Mouse (Mus musculus) left cerebral cortex, adult 9 months (tissue): ENCODE data around the gene 1700029J07Rik.
A peak's percentile ranks its signal among the peaks of the same experiment; 100 is the strongest.

Experiments used
- DNase-seq, 2 experiments: peaks; one replicate each; pipeline ENCODE4 v3.0.0; 2022; ENCODE audit warnings: low spot score in 2 of 2

1700029J07Rik gene

GRCm38 (mm10) chr8:45950622-45951021 is 24.4 kb downstream of the 1700029J07Rik start:
- no peak for DNase-seq

DNA sequence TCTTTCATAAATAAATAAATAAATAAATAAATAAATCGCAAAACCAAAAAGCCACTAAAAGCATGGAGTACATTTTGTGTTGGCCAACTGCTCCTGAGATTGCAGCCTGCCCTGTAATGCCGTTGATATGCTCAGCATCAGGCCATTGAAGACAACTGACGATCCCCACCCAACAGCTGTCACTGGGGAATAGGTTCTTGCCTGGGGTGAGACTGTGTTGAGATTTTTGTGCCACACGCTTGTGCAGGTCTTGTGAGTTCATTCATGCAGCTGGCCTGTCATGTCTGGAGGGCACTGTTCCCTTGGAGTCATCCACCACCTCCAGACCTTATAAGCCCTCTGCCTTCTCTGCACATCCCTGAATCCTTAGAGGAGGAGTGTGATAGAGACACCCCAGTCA is 28.8 kb downstream of the 1700029J07Rik start:
- DNase-seq: no peak

GRCm38 (mm10) chr8:45936986-45937385 is 38.1 kb downstream of the 1700029J07Rik start:
- no peak for DNase-seq

GRCm38 (mm10) chr8:45934582-45935014 is 40.5 kb downstream of the 1700029J07Rik start, which contains the start of gene Ccdc110:
Gene Ccdc110, plus strand, starts transcription at chr8:45934619.
- peak; percentile 80 to 97 for DNase-seq

DNA sequence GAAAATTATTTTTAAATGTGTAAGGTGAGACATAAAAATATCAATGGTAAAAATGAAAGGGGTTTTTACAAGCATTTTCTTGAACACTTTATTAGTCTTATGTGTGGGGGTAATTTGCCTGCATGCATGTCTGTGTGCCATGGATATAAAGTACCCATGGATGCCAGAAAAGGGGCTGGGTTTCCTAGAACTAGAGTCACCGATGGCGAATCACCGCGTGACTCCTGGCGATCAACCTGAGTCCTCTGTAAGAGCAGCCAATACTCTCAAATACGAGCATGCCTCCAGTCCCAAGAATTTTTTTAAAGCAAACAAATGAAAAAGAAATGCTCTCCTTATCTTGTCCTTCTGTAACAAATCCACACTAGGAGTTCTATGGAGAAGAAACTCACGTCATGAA is 52.9 kb downstream of the 1700029J07Rik start:
- DNase-seq: no peak

DNA sequence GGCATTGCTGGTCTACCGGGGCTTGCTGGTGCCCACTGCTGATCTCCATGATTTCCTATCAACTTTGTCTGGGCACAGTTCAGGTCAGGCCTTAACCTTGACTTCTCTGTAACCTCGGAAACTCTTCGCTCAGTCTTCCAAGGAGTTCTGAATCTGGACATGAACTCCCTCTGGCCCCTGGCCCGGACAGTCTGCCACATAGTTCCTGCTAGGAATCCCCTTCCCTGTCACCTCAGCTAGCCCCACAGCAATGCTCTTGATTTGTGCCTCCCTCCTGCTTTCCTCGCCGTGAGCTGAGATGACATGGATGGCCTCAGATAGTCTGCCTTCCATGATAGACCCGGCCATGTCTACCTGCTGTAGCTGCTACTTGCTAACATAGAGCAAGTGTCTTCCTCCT is 54.7 kb downstream of the 1700029J07Rik start:
- DNase-seq: no peak

- no peak for DNase-seq
These were observed 56.2 kb downstream of the 1700029J07Rik start for GRCm38 (mm10) chr8:45918891-45919290.

DNA sequence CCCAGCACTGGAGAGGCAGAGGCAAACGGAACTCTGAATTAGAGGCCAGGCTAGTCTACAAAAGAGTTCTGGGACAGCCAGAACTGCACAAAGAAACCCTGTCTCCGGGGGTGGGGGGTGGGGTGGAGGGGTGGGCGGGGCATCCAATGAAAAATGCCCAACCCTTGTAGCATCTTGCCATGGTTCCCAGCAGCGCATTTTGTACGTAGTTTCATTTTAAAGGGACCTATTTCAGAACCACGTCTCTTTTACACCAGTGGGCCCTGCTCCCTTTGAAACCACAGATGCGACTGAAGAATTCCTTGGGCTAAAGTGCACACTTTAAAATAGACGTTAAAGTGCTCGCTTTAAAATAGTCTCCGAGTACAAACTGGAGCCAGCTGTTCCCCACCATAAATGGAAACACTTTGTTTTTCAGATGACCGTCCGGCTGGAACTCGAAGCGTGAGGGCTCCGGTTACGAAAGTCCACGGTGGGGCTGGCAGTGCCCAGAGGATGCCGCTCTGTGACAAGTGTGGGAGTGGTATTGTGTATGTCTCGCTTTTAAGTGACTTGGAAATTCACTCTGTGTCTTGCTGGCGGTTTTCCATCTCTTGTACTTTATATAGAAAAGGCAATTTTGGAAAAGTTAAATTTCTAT is 57.9 kb downstream of the 1700029J07Rik start:
- DNase-seq: no peak

DNA sequence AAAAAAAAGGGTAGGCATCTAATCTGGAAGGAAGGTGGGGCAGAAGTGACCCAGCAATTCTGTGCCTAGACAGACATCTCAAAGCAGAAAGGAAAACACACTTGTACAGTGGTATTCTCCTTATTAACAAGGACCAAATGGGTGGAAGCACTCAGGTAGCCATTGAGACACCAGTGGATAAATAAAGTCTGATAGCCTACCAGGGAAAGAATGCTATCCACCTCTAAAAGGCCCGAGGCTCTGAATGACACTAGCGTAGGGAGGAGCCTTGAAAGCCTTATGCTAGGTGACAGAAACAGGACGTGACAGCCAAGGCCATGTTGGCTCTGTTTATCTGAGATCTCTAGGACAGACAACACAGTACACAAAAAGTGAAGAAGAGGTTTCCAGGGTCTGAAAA is 58.6 kb downstream of the 1700029J07Rik start:
- no peak for DNase-seq

DNA sequence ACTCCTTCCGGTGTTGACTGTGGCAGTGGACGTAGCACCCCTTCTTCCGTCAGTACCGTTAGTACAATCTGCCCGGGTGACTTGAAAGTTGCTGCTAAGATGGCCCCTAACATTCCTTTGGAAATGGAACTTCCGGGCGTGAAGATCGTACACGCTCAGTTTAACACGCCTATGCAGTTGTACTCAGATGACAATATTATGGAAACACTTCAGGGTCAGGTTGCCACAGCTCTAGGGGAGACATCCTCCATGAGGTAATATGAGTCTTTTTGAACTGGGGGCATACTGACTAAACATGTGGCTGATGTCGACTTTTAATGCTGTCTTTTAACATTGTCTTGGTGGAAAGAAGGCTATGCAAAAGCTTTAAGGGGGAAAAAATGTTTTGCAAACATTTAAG is 61.3 kb downstream of the 1700029J07Rik start:
- no peak for DNase-seq

- no peak for DNase-seq
These were observed 68.8 kb downstream of the 1700029J07Rik start for GRCm38 (mm10) chr8:45906251-45906619.

DNA sequence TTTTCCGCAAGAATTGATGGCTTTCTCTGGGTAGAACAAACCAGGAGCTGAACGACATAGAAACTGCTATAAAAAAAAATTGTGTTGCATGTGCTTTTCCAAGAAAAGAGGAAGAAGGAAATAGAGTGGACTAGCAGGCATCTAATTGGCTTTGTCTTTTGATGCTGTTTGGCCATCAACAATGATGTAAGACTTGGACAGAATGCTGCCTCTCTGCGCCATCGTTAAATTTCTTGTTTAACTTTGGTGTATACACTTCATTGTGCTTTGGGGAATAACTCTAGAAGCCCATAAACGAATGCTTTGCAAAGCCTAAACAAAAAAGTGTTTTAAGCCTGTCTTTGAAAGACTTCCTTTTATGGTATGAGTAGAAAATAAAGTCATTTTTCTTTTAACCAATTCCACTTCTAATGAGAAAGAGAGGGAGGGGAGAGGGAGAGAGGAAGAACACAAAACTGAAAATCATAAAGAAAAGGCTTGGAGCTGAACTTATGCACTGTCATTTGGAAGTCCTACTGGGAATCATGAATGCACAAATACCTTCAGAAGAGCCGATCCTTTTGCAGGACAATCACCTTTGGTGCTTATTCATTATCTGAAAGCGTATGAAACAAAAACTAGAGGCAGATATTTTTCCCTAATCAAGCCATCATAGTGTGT is 69.3 kb downstream of the 1700029J07Rik start:
- no peak for DNase-seq

- no peak for DNase-seq
These were observed 71.4 kb downstream of the 1700029J07Rik start for GRCm38 (mm10) chr8:45903659-45904058.
